Mouse (Mus musculus): ENCODE data around the gene Zc3h10. TPM values are rescaled to one million over a fixed set of nuclear protein-coding genes. Genes with fewer than 3 reads are reported as not detected.
"Not testable (repeated sequence)": the region's sequence is repeated elsewhere in the genome, so short reads cannot be mapped to it uniquely, and the experiment has no call there.

Gene Zc3h10
- polyA plus RNA-seq, 1 experiment, result 11.8 TPM

- no peak for DNase-seq (ENCODE audit: low read depth)
Observed at GRCm38 (mm10) chr10:128497134-128497737, 50.3 kb downstream of the Zc3h10 start.

- no peak for DNase-seq (ENCODE audit: low read depth)
Observed at GRCm38 (mm10) chr10:128496509-128497077, 51.0 kb downstream of the Zc3h10 start.

GRCm38 (mm10) chr10:128495903-128496302, 51.7 kb downstream of the Zc3h10 start:
- no peak for DNase-seq (ENCODE audit: low read depth)

- DNase-seq (ENCODE audit: low read depth), result no peak
Observed at GRCm38 (mm10) chr10:128495270-128495669, 52.3 kb downstream of the Zc3h10 start.

- DNase-seq (ENCODE audit: low read depth), result no peak
Observed at GRCm38 (mm10) chr10:128494667-128495245, 52.8 kb downstream of the Zc3h10 start.

DNA sequence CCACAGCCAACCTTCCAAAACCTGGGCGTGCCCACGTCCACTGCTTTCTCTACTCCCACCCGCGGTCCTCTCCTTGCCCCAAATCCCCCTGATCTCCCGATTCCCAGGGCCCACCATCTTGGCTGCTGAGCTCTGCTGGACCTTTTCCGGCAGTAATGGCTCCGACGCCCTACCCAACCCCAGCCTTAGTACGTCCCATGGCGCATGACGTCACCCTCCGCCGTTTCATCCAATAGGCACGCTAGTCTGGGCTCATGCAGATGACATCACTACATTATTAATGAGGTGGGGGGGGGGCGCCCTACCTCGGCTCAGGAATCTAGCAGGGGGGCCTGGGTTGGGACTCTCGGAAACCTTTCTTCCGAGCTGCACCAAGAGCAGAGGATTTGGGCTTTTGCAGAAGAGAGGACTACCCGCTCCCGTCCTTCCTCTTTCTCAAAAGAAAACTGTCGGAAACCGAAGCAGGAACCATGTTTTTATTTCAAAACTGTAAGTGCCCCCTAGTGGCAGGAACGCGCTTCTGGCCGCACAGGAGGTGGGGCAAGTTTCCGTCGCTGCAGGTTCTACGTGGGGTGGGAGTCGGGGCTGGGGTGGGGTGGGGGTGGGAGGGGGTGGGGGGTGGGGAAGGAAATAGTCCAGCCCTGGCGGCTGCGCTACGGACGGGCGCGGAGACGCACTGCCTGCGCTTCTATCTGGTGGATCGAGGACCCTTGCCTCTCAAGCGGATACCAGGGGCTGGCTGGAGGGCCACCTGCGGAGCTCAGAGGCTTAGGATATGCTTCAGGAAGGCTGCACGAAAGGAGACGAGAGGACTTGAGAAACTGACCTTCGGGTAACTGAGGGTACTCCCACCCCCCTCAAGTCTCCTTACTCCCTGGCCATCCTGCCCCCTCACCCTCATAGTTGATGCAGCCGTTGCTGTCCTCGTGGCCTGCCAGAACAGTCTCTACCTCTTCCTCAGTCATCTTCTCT, 53.6 kb downstream of the Zc3h10 start, which contains the start of gene Myl6:
Gene Myl6, minus strand, starts transcription at position 451 of the 972 bp plus-strand sequence.
- DNase-seq (ENCODE audit: low read depth), result no peak

DNA sequence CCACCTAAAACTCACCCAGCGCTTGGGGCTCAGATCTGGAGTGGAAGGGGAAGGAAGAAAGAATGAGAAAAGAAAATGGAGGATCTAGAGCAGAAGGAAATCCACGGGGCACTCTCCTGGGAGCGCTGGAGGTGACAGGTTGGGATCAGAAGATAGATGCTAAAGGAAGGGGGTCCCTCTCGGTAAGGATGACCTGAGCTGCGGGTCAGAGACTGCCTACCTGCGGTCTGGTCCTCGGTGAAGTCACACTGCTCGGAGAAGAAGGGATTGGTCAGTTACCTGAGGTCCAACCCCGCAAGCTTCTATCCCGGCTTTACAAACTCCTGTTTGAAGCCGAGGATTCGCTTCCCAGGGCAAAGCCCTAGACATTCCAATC, 54.3 kb downstream of the Zc3h10 start:
- no peak for DNase-seq (ENCODE audit: low read depth)

DNA sequence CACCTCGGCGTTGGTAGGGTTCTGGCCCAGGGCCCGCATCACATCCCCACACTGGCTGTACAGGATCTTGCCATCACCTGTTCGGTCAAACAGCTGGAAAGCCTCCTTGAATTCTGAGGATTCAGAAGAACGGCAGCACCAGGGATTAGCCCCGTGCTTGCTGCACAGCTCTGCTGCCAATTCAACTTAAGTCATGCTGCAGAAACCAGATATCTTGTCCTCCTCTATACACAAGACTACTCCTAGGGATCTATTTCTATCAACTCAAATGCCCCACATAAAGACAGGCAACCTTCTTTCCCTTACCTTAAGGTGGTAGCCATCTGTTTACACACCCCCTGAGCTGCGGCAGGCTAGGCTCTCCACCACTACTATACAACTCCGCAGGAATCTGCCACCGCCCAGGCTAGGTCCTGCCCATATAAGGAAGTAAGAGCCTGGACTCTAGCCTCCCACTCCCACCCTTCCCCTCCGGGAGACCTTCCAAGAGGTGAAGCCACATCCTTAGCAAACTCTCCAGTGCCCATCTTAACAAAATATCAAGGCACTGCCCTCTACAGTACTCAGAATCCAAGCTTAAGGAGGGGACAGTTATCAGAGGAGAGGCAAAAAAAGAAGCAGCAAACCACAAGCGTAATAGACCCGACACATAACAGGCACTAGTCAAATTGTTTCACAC, 54.8 kb downstream of the Zc3h10 start:
- no peak for DNase-seq (ENCODE audit: low read depth)

GRCm38 (mm10) chr10:128492051-128492450, 55.5 kb downstream of the Zc3h10 start:
- DNase-seq (ENCODE audit: low read depth), result not testable (repeated sequence)

Other genes with a start within 250 kb of the Zc3h10 start
- gene Il23a, start 249.0 kb downstream of the Zc3h10 start, polyA plus RNA-seq (2012; rRNA removed), result 0.34 TPM in 1 of 2 replicates, not detected in the other
- gene Pan2, start 244.4 kb downstream of the Zc3h10 start, polyA plus RNA-seq (2012; rRNA removed), result 22.9 and 23.6 TPM in 2 replicates
- 96.7 and 103 TPM in 2 replicates for gene Cnpy2, start 225.3 kb downstream of the Zc3h10 start, polyA plus RNA-seq (2012; rRNA removed)
- 252 and 282 TPM in 2 replicates for gene Cs, start 210.0 kb downstream of the Zc3h10 start, polyA plus RNA-seq (2012; rRNA removed)
- gene Coq10a, start 178.8 kb downstream of the Zc3h10 start, polyA plus RNA-seq (2012; rRNA removed), result 63.0 and 63.8 TPM in 2 replicates
- 27.4 and 35.1 TPM in 2 replicates for gene Ankrd52, start 170.7 kb downstream of the Zc3h10 start, polyA plus RNA-seq (2012; rRNA removed)
- gene Slc39a5, start 146.5 kb downstream of the Zc3h10 start, polyA plus RNA-seq (2012; rRNA removed), result 0.27 and 0.38 TPM in 2 replicates
- gene Nabp2, start 136.3 kb downstream of the Zc3h10 start, polyA plus RNA-seq (2012; rRNA removed), result 29.8 and 32.6 TPM in 2 replicates
- 35.3 and 38.9 TPM in 2 replicates for gene Rnf41, start 136.1 kb downstream of the Zc3h10 start, polyA plus RNA-seq (2012; rRNA removed)
- 92.5 and 115 TPM in 2 replicates for gene Smarcc2, start 88.5 kb downstream of the Zc3h10 start, polyA plus RNA-seq (2012; rRNA removed)
- 1,302 and 1,405 TPM in 2 replicates for gene Myl6, start 53.6 kb downstream of the Zc3h10 start, polyA plus RNA-seq (2012; rRNA removed)
- gene Myl6b, start 49.1 kb downstream of the Zc3h10 start, polyA plus RNA-seq (2012; rRNA removed), result 4.3 and 5.5 TPM in 2 replicates
- 135 and 140 TPM in 2 replicates for gene Esyt1, start 21.9 kb downstream of the Zc3h10 start, polyA plus RNA-seq (2012; rRNA removed)
- gene Rpl41, start 1.5 kb upstream of the Zc3h10 start, polyA plus RNA-seq (2012; rRNA removed), result 2,438 and 2,660 TPM in 2 replicates
- 22.1 and 27.5 TPM in 2 replicates for gene Pa2g4, start 18.2 kb upstream of the Zc3h10 start, polyA plus RNA-seq (2012; rRNA removed)
- 30.3 and 42.5 TPM in 2 replicates for gene Erbb3, start 41.9 kb upstream of the Zc3h10 start, polyA plus RNA-seq (2012; rRNA removed)
- 1,272 and 1,645 TPM in 2 replicates for gene Rps26, start 79.0 kb upstream of the Zc3h10 start, polyA plus RNA-seq (2012; rRNA removed)
- 1.6 and 4.0 TPM in 2 replicates for gene Ikzf4, start 98.2 kb upstream of the Zc3h10 start, polyA plus RNA-seq (2012; rRNA removed)
- gene Suox, start 126.3 kb upstream of the Zc3h10 start, polyA plus RNA-seq (2012; rRNA removed), result 154 and 180 TPM in 2 replicates
- 101 and 107 TPM in 2 replicates for gene Rab5b, start 148.5 kb upstream of the Zc3h10 start, polyA plus RNA-seq (2012; rRNA removed)
- 48.9 and 54.5 TPM in 2 replicates for gene Pmel, start 156.4 kb upstream of the Zc3h10 start, polyA plus RNA-seq (2012; rRNA removed)
- gene Cdk2, start 157.3 kb upstream of the Zc3h10 start, polyA plus RNA-seq (2012; rRNA removed), result 19.5 and 23.5 TPM in 2 replicates
- 16.3 and 16.6 TPM in 2 replicates for gene Dgka, start 197.1 kb upstream of the Zc3h10 start, polyA plus RNA-seq (2012; rRNA removed)
- 24.9 and 25.1 TPM in 2 replicates for gene Pym1, start 200.1 kb upstream of the Zc3h10 start, polyA plus RNA-seq (2012; rRNA removed)
- gene Mmp19, start 243.1 kb upstream of the Zc3h10 start, polyA plus RNA-seq (2012; rRNA removed), result 15.4 and 21.7 TPM in 2 replicates